Mouse (Mus musculus): ENCODE data around the gene Mapk1ip1l. TPM values are rescaled to one million over a fixed set of nuclear protein-coding genes. Genes with fewer than 3 reads are reported as not detected.
"Not testable (repeated sequence)": the region's sequence is repeated elsewhere in the genome, so short reads cannot be mapped to it uniquely, and the experiment has no call there.

The Mapk1ip1l gene
- polyA plus RNA-seq, 1 experiment from 2014 or later = 84.7 TPM

DNA sequence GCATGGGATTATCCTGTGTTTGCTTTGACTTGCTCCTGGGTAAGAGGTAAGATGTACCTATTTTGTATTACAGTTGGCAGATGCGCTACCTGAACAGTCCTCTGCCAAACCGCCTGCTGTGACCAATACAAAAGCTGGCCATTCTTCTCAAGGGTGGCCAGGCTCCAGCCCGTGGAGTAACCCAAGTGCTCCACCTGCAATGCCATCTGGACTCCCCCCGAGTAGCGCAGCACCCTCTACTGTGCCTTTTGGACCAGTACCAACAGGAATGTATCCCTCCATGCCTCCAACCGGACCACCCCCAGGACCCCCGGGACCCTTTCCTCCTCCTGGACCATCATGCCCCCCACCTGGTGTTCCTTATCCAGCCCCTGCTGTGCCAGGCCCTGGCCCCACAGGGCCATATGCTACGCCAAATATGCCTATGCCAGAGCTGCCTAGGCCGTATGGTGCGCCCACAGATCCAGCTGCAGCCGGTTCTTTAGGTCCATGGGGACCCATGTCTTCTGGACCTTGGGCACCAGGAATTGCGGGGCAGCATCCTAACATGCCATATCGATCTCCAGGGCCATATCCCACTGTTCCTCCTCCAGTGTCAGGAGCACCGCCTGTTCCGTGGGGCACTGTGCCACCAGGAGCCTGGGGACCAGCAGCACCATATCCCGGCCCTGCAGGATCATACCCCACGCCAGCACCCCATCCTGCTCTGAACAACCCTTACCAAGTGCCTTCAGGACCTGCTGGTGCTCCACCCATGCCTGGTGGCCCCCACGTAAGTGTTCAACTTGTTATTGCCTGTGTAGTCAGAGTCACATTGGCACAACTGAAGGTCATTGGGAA is 12.5 kb downstream of the Mapk1ip1l start:
- no peak overlapping the region for H3K4me2 ChIP-seq
- H3K27me3 ChIP-seq (replicated peaks; ENCODE audit: control insufficient read depth, insufficient read depth, low read length) = no peaks in the 10 kb centered on the region
- H3K27ac ChIP-seq (ENCODE audit: low read depth, low read length) = no peak overlapping the region
- H3K36me3 ChIP-seq (ENCODE audit: control insufficient read depth, insufficient read depth, low read length) = peaks cover 29% of the 10 kb centered on the region
- 95% methylated on average over 18 of the region's 18 CpGs for WGBS
- ATAC-seq (replicated peaks; ENCODE audit: low FRiP score) (no peak), DNase-seq (ENCODE audit: low spot score) (peak; percentile 29)
- no peak overlapping the region for H3K9ac ChIP-seq (ENCODE audit: low read depth, low read length)
- H3K4me3 ChIP-seq (ENCODE audit: low read depth, low read length) = no peak overlapping the region
- no peaks in the 10 kb centered on the region for H3K9me3 ChIP-seq (ENCODE audit: control insufficient read depth, low read length)
- H3K4me1 ChIP-seq (replicated peaks; ENCODE audit: control insufficient read depth, insufficient read depth, low read length) = 0 out of 2 replicates have a peak, but pooled peaks cover 2% of the 10 kb centered on the region

GRCm38 (mm10) chr14:47319362-47319761 is 21.3 kb downstream of the Mapk1ip1l start:
- H3K9me3 ChIP-seq (ENCODE audit: control insufficient read depth, low read length) = no peaks in the 10 kb centered on the region
- H3K4me2 ChIP-seq = no peak overlapping the region
- no peak overlapping the region for H3K9ac ChIP-seq (ENCODE audit: low read depth, low read length)
- H3K4me1 ChIP-seq (replicated peaks; ENCODE audit: control insufficient read depth, insufficient read depth, low read length) = peaks cover 6% of the 10 kb centered on the region
- 92% methylated on average over 5 of the region's 5 CpGs for WGBS
- H3K27me3 ChIP-seq (replicated peaks; ENCODE audit: control insufficient read depth, insufficient read depth, low read length) = no peaks in the 10 kb centered on the region
- ATAC-seq (replicated peaks; ENCODE audit: low FRiP score) (no peak), DNase-seq (ENCODE audit: low spot score) (no peak)
- H3K27ac ChIP-seq (ENCODE audit: low read depth, low read length) = no peak overlapping the region
- H3K4me3 ChIP-seq (ENCODE audit: low read depth, low read length) = no peak overlapping the region
- H3K36me3 ChIP-seq (ENCODE audit: control insufficient read depth, insufficient read depth, low read length) = peaks cover 18% of the 10 kb centered on the region; the same call in 1 of the 2 replicates

GRCm38 (mm10) chr14:47321581-47321980 is 23.5 kb downstream of the Mapk1ip1l start:
- not testable (repeated sequence) for H3K9me3 ChIP-seq (ENCODE audit: control insufficient read depth, low read length); H3K27me3 ChIP-seq (replicated peaks; ENCODE audit: control insufficient read depth, insufficient read depth, low read length); H3K4me1 ChIP-seq (replicated peaks; ENCODE audit: control insufficient read depth, insufficient read depth, low read length); H3K9ac ChIP-seq (ENCODE audit: low read depth, low read length); H3K4me2 ChIP-seq; DNase-seq (ENCODE audit: low spot score); H3K27ac ChIP-seq (ENCODE audit: low read depth, low read length); H3K4me3 ChIP-seq (ENCODE audit: low read depth, low read length)
- peaks cover 12% of the 10 kb centered on the region; the same call in 1 of the 2 replicates for H3K36me3 ChIP-seq (ENCODE audit: control insufficient read depth, insufficient read depth, low read length)
- ATAC-seq (replicated peaks; ENCODE audit: low FRiP score) = peak; percentile 98
- WGBS = 56% methylated on average over 6 of the region's 8 CpGs

DNA sequence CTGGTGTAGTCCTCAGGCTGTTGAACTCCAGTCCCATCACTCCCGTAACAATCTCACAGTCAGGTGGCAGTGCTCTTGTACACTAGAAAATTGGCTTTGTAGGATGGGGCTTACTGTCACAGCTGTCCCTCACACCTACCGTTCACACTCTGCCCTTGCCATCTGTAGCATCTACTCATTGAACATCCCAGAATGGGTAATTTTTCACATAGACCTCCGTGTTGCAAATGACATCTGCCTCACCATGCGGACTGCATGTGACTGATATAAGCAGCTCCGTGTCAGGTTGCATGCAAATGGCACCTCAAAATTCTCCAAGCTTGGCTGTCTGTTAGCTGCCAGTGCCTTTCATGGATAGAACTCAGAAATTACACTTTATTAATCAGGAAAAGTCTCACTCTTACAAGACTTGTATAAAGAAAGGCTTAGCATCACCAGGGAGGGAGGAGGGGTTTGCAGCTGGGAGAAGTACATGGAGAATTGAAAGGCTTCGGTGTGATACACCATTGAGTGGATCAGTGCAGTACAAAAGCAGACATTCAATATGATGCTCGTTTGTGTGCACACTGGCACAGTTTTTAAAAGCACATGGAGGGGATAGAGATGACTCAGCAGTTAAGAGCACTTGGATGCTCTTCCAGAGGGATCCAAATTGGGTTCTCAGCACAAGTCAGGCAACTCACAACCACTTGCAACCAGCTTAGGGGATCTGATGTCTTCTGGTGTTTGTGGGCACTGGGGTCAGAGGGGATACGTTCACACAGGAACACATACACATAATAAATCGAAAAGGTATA is 28.1 kb downstream of the Mapk1ip1l start:
- Histone ChIP-seq H3K36me3 (ENCODE audit: control insufficient read depth, insufficient read depth, low read length) (peaks cover 7% of the 10 kb centered on the region; the same call in 1 of the 2 replicates), H3K27me3 (replicated peaks; ENCODE audit: control insufficient read depth, insufficient read depth, low read length) (no peaks in the 10 kb centered on the region), H3K9ac (ENCODE audit: low read depth, low read length) (no peak overlapping the region), H3K4me1 (replicated peaks; ENCODE audit: control insufficient read depth, insufficient read depth, low read length) (no peaks in the 10 kb centered on the region), H3K4me3 (ENCODE audit: low read depth, low read length) (no peak overlapping the region), H3K27ac (ENCODE audit: low read depth, low read length) (no peak overlapping the region), H3K4me2 (no peak overlapping the region), H3K9me3 (ENCODE audit: control insufficient read depth, low read length) (no peaks in the 10 kb centered on the region)
- no peak for DNase-seq (ENCODE audit: low spot score)
- WGBS = 83% methylated on average over 9 of the region's 9 CpGs
- no peak for ATAC-seq (replicated peaks; ENCODE audit: low FRiP score)

DNA sequence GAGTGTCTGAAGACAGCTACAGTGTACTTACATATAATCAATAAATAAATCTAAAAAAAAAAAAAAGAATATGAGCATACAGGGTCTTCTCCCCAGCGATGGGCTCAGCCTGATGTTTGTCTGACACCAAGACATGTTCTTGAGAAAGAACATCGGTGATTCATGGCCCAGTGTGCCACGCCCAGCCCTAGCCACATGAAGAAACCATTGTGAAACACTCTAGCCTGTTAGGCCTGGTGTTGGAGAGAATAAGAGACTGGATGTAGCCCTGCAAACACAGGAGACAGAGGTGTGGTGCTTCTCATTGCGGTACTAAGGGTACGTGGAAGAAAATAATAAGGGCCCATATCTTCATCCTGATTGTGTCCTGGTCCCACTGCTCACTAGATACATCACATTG is 29.3 kb downstream of the Mapk1ip1l start:
- WGBS = 89% methylated on average over 5 of the region's 5 CpGs
- Histone ChIP-seq H3K4me2 (no peak overlapping the region), H3K4me1 (replicated peaks; ENCODE audit: control insufficient read depth, insufficient read depth, low read length) (no peaks in the 10 kb centered on the region)

DNA sequence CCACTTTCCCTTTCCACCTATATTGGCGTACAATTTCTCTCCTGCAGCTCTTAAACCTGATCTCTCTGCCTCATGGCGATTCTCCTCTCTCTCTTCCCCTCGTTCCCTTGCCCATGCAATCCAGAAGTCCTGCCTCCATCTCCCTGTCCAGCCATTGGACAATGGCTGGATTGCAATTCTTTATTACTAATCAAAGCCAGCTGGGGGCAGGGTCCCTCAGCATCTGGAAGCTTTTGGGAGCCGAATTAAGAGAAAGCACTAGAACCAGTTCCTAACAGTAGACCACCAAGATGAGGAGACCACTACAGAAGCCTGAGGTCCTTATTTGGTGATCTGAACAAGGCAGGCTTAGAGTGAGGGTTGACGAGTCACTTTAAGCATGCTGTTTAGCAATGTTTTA is 33.9 kb downstream of the Mapk1ip1l start:
- H3K9ac ChIP-seq (ENCODE audit: low read depth, low read length) = no peak overlapping the region
- no peak overlapping the region for H3K4me3 ChIP-seq (ENCODE audit: low read depth, low read length)
- DNase-seq (ENCODE audit: low spot score) = no peak
- no peaks in the 10 kb centered on the region for H3K4me1 ChIP-seq (replicated peaks; ENCODE audit: control insufficient read depth, insufficient read depth, low read length)
- H3K27me3 ChIP-seq (replicated peaks; ENCODE audit: control insufficient read depth, insufficient read depth, low read length) = no peaks in the 10 kb centered on the region
- no peaks in the 10 kb centered on the region for H3K9me3 ChIP-seq (ENCODE audit: control insufficient read depth, low read length)
- no peak overlapping the region for H3K27ac ChIP-seq (ENCODE audit: low read depth, low read length)
- H3K4me2 ChIP-seq = no peak overlapping the region
- 66% methylated on average over 5 of the region's 5 CpGs for whole genome bisulfite sequencing
- no peaks in the 10 kb centered on the region for H3K36me3 ChIP-seq (ENCODE audit: control insufficient read depth, insufficient read depth, low read length)
- no peak for ATAC-seq (replicated peaks; ENCODE audit: low FRiP score)

More for the DNA sequence above, 29.3 kb downstream of the Mapk1ip1l start:
- no peak overlapping the region for H3K9ac ChIP-seq (ENCODE audit: low read depth, low read length)
- no peak overlapping the region for H3K27ac ChIP-seq (ENCODE audit: low read depth, low read length)
- ATAC-seq (replicated peaks; ENCODE audit: low FRiP score) = no peak
- H3K9me3 ChIP-seq (ENCODE audit: control insufficient read depth, low read length) = no peaks in the 10 kb centered on the region
- no peaks in the 10 kb centered on the region for H3K27me3 ChIP-seq (replicated peaks; ENCODE audit: control insufficient read depth, insufficient read depth, low read length)
- peaks cover 5% of the 10 kb centered on the region; the same call in 1 of the 2 replicates for H3K36me3 ChIP-seq (ENCODE audit: control insufficient read depth, insufficient read depth, low read length)
- H3K4me3 ChIP-seq (ENCODE audit: low read depth, low read length) = no peak overlapping the region
- no peak for DNase-seq (ENCODE audit: low spot score)

- Histone ChIP-seq H3K27ac (ENCODE audit: low read depth, low read length) (no peak overlapping the region), H3K4me3 (ENCODE audit: low read depth, low read length) (no peak overlapping the region), H3K9ac (ENCODE audit: low read depth, low read length) (no peak overlapping the region), H3K4me1 (replicated peaks; ENCODE audit: control insufficient read depth, insufficient read depth, low read length) (no peaks in the 10 kb centered on the region), H3K36me3 (ENCODE audit: control insufficient read depth, insufficient read depth, low read length) (no peaks in the 10 kb centered on the region), H3K9me3 (ENCODE audit: control insufficient read depth, low read length) (no peaks in the 10 kb centered on the region), H3K4me2 (no peak overlapping the region), H3K27me3 (replicated peaks; ENCODE audit: control insufficient read depth, insufficient read depth, low read length) (no peaks in the 10 kb centered on the region)
- WGBS = 75% methylated on average over 4 of the region's 4 CpGs
- DNase-seq (ENCODE audit: low spot score) (no peak), ATAC-seq (replicated peaks; ENCODE audit: low FRiP score) (no peak)
These were observed 36.8 kb downstream of the Mapk1ip1l start for GRCm38 (mm10) chr14:47334819-47335218.

GRCm38 (mm10) chr14:47335300-47335699 is 37.2 kb downstream of the Mapk1ip1l start:
- no peak overlapping the region for H3K4me2 ChIP-seq
- no peaks in the 10 kb centered on the region for H3K9me3 ChIP-seq (ENCODE audit: control insufficient read depth, low read length)
- no peak overlapping the region for H3K9ac ChIP-seq (ENCODE audit: low read depth, low read length)
- H3K4me1 ChIP-seq (replicated peaks; ENCODE audit: control insufficient read depth, insufficient read depth, low read length) = no peaks in the 10 kb centered on the region
- H3K4me3 ChIP-seq (ENCODE audit: low read depth, low read length) = no peak overlapping the region
- H3K27me3 ChIP-seq (replicated peaks; ENCODE audit: control insufficient read depth, insufficient read depth, low read length) = no peaks in the 10 kb centered on the region
- 76% methylated on average over 3 of the region's 3 CpGs for WGBS
- DNase-seq (ENCODE audit: low spot score) (no peak), ATAC-seq (replicated peaks; ENCODE audit: low FRiP score) (no peak)
- H3K36me3 ChIP-seq (ENCODE audit: control insufficient read depth, insufficient read depth, low read length) = no peaks in the 10 kb centered on the region
- H3K27ac ChIP-seq (ENCODE audit: low read depth, low read length) = no peak overlapping the region

All from liver, embryonic 11.5 days (tissue).